Mouse (Mus musculus) lung, postnatal 4 days (tissue): ENCODE measurements around the gene Ttc34.

Experiments
- DNase-seq, 2 experiments: peaks; one replicate each; pipeline ENCODE4 v3.0.0; 2021

The Ttc34 gene

GRCm38 (mm10) chr4:154897676-154898465 lies 60.6 kb downstream of the Ttc34 start:
- peak in 1 of 2 experiments; percentile 21 for DNase-seq

- DNase-seq, result peak; percentile 83 to 86
Measured at GRCm38 (mm10) chr4:154898506-154899446, 61.5 kb downstream of the Ttc34 start, which contains the start of gene Fam213b. Gene Fam213b, minus strand, starts transcription at chr4:154899135.

GRCm38 (mm10) chr4:154902371-154902770 lies 65.1 kb downstream of the Ttc34 start:
- no peak for DNase-seq

GRCm38 (mm10) chr4:154904185-154905071 lies 67.2 kb downstream of the Ttc34 start:
- DNase-seq, result peak; percentile 88

- peak; percentile 78 to 85 for DNase-seq
Measured at GRCm38 (mm10) chr4:154907833-154908232, 70.6 kb downstream of the Ttc34 start.

- DNase-seq, result no peak
Measured at GRCm38 (mm10) chr4:154908490-154908889, 71.2 kb downstream of the Ttc34 start.

GRCm38 (mm10) chr4:154910606-154911522 lies 73.6 kb downstream of the Ttc34 start:
- DNase-seq, result peak; percentile 66

- DNase-seq, result no peak
Measured at GRCm38 (mm10) chr4:154911644-154912043, 74.4 kb downstream of the Ttc34 start.

- DNase-seq, result peak in 1 of 2 experiments; percentile 6
Measured at GRCm38 (mm10) chr4:154913845-154914244, 76.6 kb downstream of the Ttc34 start.

GRCm38 (mm10) chr4:154914252-154914651 lies 77.0 kb downstream of the Ttc34 start:
- no peak for DNase-seq

GRCm38 (mm10) chr4:154914707-154915106 lies 77.4 kb downstream of the Ttc34 start:
- DNase-seq, result peak in 1 of 2 experiments; percentile 10

GRCm38 (mm10) chr4:154915286-154915685 lies 78.0 kb downstream of the Ttc34 start:
- DNase-seq, result peak in 1 of 2 experiments; percentile 17

GRCm38 (mm10) chr4:154916662-154917061 lies 79.4 kb downstream of the Ttc34 start:
- peak in 1 of 2 experiments; percentile 2 for DNase-seq
